Mouse (Mus musculus): ENCODE measurements around the gene Ccdc187. TPM values are rescaled to one million over a fixed set of nuclear protein-coding genes. Genes with fewer than 3 reads are reported as not detected.
A peak's percentile ranks its signal among the peaks of the same experiment; 100 is the strongest.

Gene Ccdc187
- polyA plus RNA-seq, 2 experiments: 0.03 to 0.26 TPM

DNA sequence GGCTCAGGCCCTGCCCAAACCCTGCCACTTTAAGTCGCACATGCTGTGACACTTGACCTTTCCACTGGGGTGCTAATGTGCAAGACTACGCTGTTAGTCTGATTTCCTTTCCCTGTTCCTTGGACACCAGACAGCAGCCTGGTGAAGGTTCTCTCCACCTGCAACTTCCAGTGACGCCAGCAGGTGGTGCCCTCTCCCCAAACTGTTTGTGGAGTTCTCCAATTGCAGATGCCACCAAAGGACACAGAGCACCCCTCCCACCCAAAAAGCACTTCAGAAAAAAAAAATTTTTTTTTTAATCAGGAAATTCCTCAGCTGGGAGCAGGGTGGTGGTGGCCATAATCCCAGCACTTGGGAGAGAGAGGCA, 6.4 kb upstream of the Ccdc187 start:
- Histone ChIP-seq H3K9ac (ENCODE audit: low read depth, low read length, severe bottlenecking) (no peak overlapping the region), H3K4me3 (replicated peaks; ENCODE audit: low read length) (no peak overlapping the region), H3K27ac (replicated peaks; ENCODE audit: low read depth, low read length) (no peak overlapping the region), H3K4me1 (ENCODE audit: control insufficient read depth, insufficient read depth, low read length) (no peaks in the 10 kb centered on the region; the same call in 1 of the 2 replicates), H3K9me3 (ENCODE audit: control insufficient read depth, low read length) (no peaks in the 10 kb centered on the region), H3K27me3 (ENCODE audit: control insufficient read depth, insufficient read depth, low read length) (no peaks in the 10 kb centered on the region), H3K4me2 (replicated peaks; ENCODE audit: low read depth, low read length, severe bottlenecking) (no peak overlapping the region), H3K36me3 (ENCODE audit: control insufficient read depth, insufficient read depth, low read length) (no peaks in the 10 kb centered on the region)
- peak; percentile 27; the same call in 1 of the 2 replicates for ATAC-seq (ENCODE audit: low FRiP score, low read depth)
- WGBS: 0% methylated on average over 3 of the region's 3 CpGs
- TF ChIP-seq POLR2A (IDR thresholded peaks at IDR 0.05; ENCODE audit: borderline replicate concordance, extremely low read depth, insufficient read depth, insufficient read length): no peak
- peak; percentile 82 for DNase-seq (ENCODE audit: low spot score)

GRCm38 (mm10) chr2:26300161-26300807, 5.9 kb upstream of the Ccdc187 start:
- Histone ChIP-seq H3K27me3 (ENCODE audit: control insufficient read depth, insufficient read depth, low read length) (no peaks in the 10 kb centered on the region), H3K4me2 (replicated peaks; ENCODE audit: low read depth, low read length, severe bottlenecking) (no peak overlapping the region), H3K9me3 (ENCODE audit: control insufficient read depth, low read length) (no peaks in the 10 kb centered on the region), H3K9ac (ENCODE audit: low read depth, low read length, severe bottlenecking) (no peak overlapping the region), H3K36me3 (ENCODE audit: control insufficient read depth, insufficient read depth, low read length) (no peaks in the 10 kb centered on the region), H3K4me1 (ENCODE audit: control insufficient read depth, insufficient read depth, low read length) (no peaks in the 10 kb centered on the region; the same call in 1 of the 2 replicates), H3K27ac (replicated peaks; ENCODE audit: low read depth, low read length) (no peak overlapping the region), H3K4me3 (replicated peaks; ENCODE audit: low read length) (no peak overlapping the region)
- 43% methylated on average over 5 of the region's 5 CpGs for WGBS
- no peak for DNase-seq (ENCODE audit: low spot score)
- ATAC-seq (ENCODE audit: low FRiP score, low read depth): no peak
- TF ChIP-seq POLR2A (IDR thresholded peaks at IDR 0.05; ENCODE audit: borderline replicate concordance, extremely low read depth, insufficient read depth, insufficient read length): no peak

DNA sequence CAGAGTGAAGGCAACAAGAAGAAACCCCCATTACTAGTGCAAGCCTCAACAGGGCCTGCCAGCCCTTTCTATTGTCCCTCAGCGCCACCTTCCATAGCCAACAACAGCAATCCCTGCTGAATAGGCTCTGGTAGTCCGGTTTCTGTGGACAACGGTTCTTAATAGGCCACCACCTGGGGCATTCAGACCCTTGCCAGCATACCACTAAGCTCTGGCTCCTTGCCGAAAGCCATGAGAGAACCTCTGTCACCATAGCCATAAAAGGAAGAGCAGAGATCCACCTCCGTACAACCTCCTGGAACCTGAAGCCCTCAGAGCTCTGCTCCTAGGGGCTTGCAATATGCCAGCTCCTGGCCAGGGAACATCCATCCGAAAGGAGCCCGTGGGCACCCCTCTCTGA, 5.0 kb upstream of the Ccdc187 start:
- no peak overlapping the region for H3K4me2 ChIP-seq (replicated peaks; ENCODE audit: low read depth, low read length, severe bottlenecking)
- TF ChIP-seq POLR2A (IDR thresholded peaks at IDR 0.05; ENCODE audit: borderline replicate concordance, extremely low read depth, insufficient read depth, insufficient read length): no peak
- H3K27me3 ChIP-seq (ENCODE audit: control insufficient read depth, insufficient read depth, low read length): no peaks in the 10 kb centered on the region
- H3K4me3 ChIP-seq (replicated peaks; ENCODE audit: low read length): no peak overlapping the region
- H3K27ac ChIP-seq (replicated peaks; ENCODE audit: low read depth, low read length): no peak overlapping the region
- no peaks in the 10 kb centered on the region for H3K9me3 ChIP-seq (ENCODE audit: control insufficient read depth, low read length)
- DNase-seq (ENCODE audit: low spot score) (no peak), ATAC-seq (ENCODE audit: low FRiP score, low read depth) (no peak)
- no peaks in the 10 kb centered on the region; the same call in 1 of the 2 replicates for H3K4me1 ChIP-seq (ENCODE audit: control insufficient read depth, insufficient read depth, low read length)
- 52% methylated on average over 7 of the region's 7 CpGs for whole genome bisulfite sequencing
- H3K36me3 ChIP-seq (ENCODE audit: control insufficient read depth, insufficient read depth, low read length): no peaks in the 10 kb centered on the region
- H3K9ac ChIP-seq (ENCODE audit: low read depth, low read length, severe bottlenecking): no peak overlapping the region

DNA sequence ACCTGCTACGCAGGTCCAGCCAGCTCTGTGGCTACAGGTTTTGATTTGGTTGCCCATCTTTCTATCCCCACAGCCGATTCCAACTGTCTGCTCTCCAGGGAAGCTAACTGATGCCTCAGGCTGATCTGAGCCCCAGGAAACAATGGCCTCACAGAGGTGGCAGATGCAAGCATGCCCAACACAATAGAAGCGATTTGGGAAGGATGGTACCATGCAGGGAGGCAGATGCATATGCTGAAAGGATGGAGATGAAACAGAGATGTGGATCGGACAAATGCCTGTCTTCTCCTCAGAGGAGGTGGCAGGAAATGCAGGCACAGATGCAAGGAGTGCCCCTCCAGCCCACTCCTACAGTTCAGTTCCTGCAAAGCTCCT, 4.5 kb upstream of the Ccdc187 start:
- Histone ChIP-seq H3K36me3 (ENCODE audit: control insufficient read depth, insufficient read depth, low read length) (no peaks in the 10 kb centered on the region), H3K9ac (ENCODE audit: low read depth, low read length, severe bottlenecking) (no peak overlapping the region), H3K27me3 (ENCODE audit: control insufficient read depth, insufficient read depth, low read length) (no peaks in the 10 kb centered on the region), H3K4me3 (replicated peaks; ENCODE audit: low read length) (no peak overlapping the region), H3K4me2 (replicated peaks; ENCODE audit: low read depth, low read length, severe bottlenecking) (no peak overlapping the region), H3K9me3 (ENCODE audit: control insufficient read depth, low read length) (no peaks in the 10 kb centered on the region), H3K27ac (replicated peaks; ENCODE audit: low read depth, low read length) (no peak overlapping the region), H3K4me1 (ENCODE audit: control insufficient read depth, insufficient read depth, low read length) (no peaks in the 10 kb centered on the region; the same call in 1 of the 2 replicates)
- no peak for DNase-seq (ENCODE audit: low spot score)
- no peak for ATAC-seq (ENCODE audit: low FRiP score, low read depth)
- WGBS: 17% methylated on average over 4 of the region's 4 CpGs
- TF ChIP-seq POLR2A (IDR thresholded peaks at IDR 0.05; ENCODE audit: borderline replicate concordance, extremely low read depth, insufficient read depth, insufficient read length): no peak

DNA sequence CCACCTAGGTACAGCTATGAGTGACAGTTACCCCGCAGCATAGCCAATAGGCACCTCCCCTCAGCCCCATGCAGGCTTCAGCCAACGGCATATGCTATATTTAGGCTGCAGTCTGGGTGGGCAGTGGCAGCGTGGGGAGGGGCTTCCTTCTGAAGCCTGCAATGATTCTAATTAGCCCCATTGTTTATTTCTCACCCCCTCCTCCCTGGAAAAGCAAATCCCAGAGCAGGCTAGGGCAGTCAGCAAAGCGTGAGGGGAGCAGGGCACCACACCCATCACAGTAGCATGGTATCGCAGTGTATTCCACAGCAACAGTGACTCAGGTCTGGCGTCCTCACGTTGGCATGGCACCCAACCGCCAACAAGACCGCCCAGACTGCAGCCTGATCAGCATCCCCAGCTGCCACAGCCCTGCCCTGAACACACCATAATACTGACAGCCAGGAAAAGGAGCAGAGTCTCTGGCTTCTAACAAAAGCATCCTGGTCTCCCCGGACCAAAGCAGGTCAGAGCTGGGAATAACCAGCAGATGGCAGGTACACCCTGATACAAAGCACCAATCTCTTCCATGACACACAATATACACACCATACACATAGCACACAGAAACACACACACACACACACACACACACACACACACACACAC, 4.0 kb upstream of the Ccdc187 start:
- Histone ChIP-seq H3K9me3 (ENCODE audit: control insufficient read depth, low read length) (no peaks in the 10 kb centered on the region), H3K4me3 (replicated peaks; ENCODE audit: low read length) (no peak overlapping the region), H3K36me3 (ENCODE audit: control insufficient read depth, insufficient read depth, low read length) (no peaks in the 10 kb centered on the region), H3K27ac (replicated peaks; ENCODE audit: low read depth, low read length) (no peak overlapping the region), H3K4me1 (ENCODE audit: control insufficient read depth, insufficient read depth, low read length) (no peaks in the 10 kb centered on the region; the same call in 1 of the 2 replicates), H3K4me2 (replicated peaks; ENCODE audit: low read depth, low read length, severe bottlenecking) (peak overlapping the region; percentile 0; the same call in 1 of the 2 replicates), H3K27me3 (ENCODE audit: control insufficient read depth, insufficient read depth, low read length) (no peaks in the 10 kb centered on the region), H3K9ac (ENCODE audit: low read depth, low read length, severe bottlenecking) (0 out of 2 replicates have a peak overlapping the region, but pooled peaks have one; percentile 13)
- peak; percentile 68 for ATAC-seq (ENCODE audit: low FRiP score, low read depth)
- no peak for TF ChIP-seq POLR2A (IDR thresholded peaks at IDR 0.05; ENCODE audit: borderline replicate concordance, extremely low read depth, insufficient read depth, insufficient read length)
- WGBS: 3% methylated on average over 10 of the region's 10 CpGs
- no peak for DNase-seq (ENCODE audit: low spot score)
